Mouse (Mus musculus) liver, embryonic 14.5 days (tissue): ENCODE measurements around the gene Lpcat2b.

ENCODE experiments used
- CTCF ChIP-seq: IDR thresholded peaks from 2 replicates; pipeline ENCODE4 v1.5.1; 2016; ENCODE audit warnings: antibody characterized with exemption, low read depth, control low read depth
- EP300 ChIP-seq: IDR thresholded peaks from 2 replicates; pipeline ENCODE4 v1.6.1; 2016; ENCODE audit warnings: antibody characterized with exemption, low read depth

- no peak for TF ChIP-seq CTCF
- no peak for TF ChIP-seq EP300
Measured at GRCm38 (mm10) chr5:107436185-107436584, 4.8 kb downstream of the Lpcat2b start.
